Mouse (Mus musculus) neural tube, embryonic 13.5 days (tissue): ENCODE measurements around the gene Hsp90aa1. TPM values are rescaled to one million over a fixed set of nuclear protein-coding genes. Genes with fewer than 3 reads are reported as not detected.
"Not testable (repeated sequence)": the region's sequence is repeated elsewhere in the genome, so short reads cannot be mapped to it uniquely, and the experiment has no call there.

Experiments
- ATAC-seq: fragments of 200-750 bp; cut with Nextera tagmentation; 2 replicates; pipeline ENCODE4 v1.8.0; 2017; ENCODE audit warnings: low read depth, mild to moderate bottlenecking, moderate TSS enrichment, moderate library complexity
- H3K27ac ChIP-seq: fragments of 300-500 bp; sonication (generic); replicated peaks from 2 replicates; pipeline ENCODE4 v1.5.1; 2015; ENCODE audit warnings: moderate library complexity, mild to moderate bottlenecking, inconsistent platforms
- H3K27me3 ChIP-seq: fragments of 300-500 bp; sonication (generic); 2 replicates; pipeline ENCODE4 v1.6.1; 2015; ENCODE audit warnings: mild to moderate bottlenecking, inconsistent platforms
- H3K36me3 ChIP-seq: fragments of 300-500 bp; sonication (generic); 2 replicates; pipeline ENCODE4 v1.6.1; 2015; ENCODE audit warnings: mild to moderate bottlenecking, inconsistent platforms
- H3K4me1 ChIP-seq: fragments of 300-500 bp; sonication (generic); replicated peaks from 2 replicates; pipeline ENCODE4 v1.6.1; 2015; ENCODE audit warnings: inconsistent platforms
- H3K4me2 ChIP-seq: fragments of 300-500 bp; sonication (generic); 2 replicates; pipeline ENCODE4 v1.6.1; 2015; ENCODE audit warnings: inconsistent platforms, mild to moderate bottlenecking, moderate library complexity
- H3K4me3 ChIP-seq: fragments of 300-500 bp; sonication (generic); 2 replicates; pipeline ENCODE4 v1.5.1; 2015; ENCODE audit warnings: mild to moderate bottlenecking, inconsistent platforms
- H3K9ac ChIP-seq: fragments of 300-500 bp; sonication (generic); 2 replicates; pipeline ENCODE4 v1.6.1; 2015; ENCODE audit warnings: moderate library complexity, mild to moderate bottlenecking, inconsistent platforms
- H3K9me3 ChIP-seq: fragments of 300-500 bp; sonication (generic); 2 replicates; pipeline ENCODE4 v1.6.1; 2016; ENCODE audit warnings: inconsistent platforms
- WGBS: fragments of 180-500 bp; shearing (Covaris S2); methylation state at CpG from one replicate; pipeline ENCODE4 v1.1.7; 2015; 5-methylcytosine and 5-hydroxymethylcytosine counted together
- polyA plus RNA-seq: library from polyadenylated mRNA; unstranded; fragments of >200 nt; fragmentation: Nextera tagmentation; extraction: Ambion mirVana; gene quantifications from 2 replicates; pipeline ENCODE4 v1.2.1, GENCODE M21; 2015

Gene Hsp90aa1
- polyA plus RNA-seq, 1 experiment from 2014 or later = 1,439 TPM

DNA sequence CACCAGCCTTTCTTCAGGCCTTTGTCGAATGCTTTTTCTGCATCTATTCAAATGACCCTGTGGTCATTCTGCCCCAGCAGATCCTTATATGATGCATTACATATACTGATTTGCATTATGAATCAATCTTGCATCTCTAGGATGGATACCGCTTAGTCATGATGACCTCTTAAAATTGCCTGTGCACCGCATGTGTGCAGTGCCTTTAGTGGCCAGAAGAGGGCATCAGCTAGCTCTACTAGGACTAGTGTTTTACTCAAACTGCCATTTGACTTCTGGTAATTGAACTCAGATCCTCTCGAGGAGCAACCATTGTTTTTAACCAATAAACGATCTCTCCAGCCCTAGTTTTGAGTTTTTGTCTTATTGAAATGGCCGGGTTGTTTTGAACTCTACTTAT is 11.3 kb upstream of the Hsp90aa1 start:
- ATAC-seq = no peak
- Histone ChIP-seq H3K4me3 (no peak overlapping the region), H3K9me3 (no peaks in the 10 kb centered on the region), H3K27ac (no peak overlapping the region), H3K4me1 (no peaks in the 10 kb centered on the region), H3K9ac (no peak overlapping the region), H3K4me2 (no peak overlapping the region), H3K27me3 (no peaks in the 10 kb centered on the region), H3K36me3 (no peaks in the 10 kb centered on the region)
- 96% methylated on average over 6 of the region's 6 CpGs for WGBS

DNA sequence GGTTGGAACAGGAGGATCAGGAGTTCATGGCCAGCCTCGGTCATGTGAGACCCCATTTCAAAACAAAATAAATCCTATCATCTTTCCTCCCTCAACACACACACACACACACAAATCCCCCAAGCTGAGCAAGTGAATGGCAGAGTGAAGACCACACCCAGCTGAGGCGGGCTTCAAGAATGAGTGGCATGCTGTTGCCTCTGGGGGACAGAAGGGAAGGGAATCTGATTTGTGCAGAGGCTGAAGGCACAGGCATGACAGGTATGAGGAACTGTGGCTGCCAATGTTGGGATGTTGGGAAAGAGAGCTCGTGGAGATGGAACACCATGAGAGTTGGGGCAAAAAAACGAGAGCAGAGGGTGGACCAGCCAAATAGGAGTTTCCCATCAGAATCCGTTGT is 8.7 kb upstream of the Hsp90aa1 start:
- H3K4me3 ChIP-seq = no peak overlapping the region
- H3K27ac ChIP-seq = no peak overlapping the region
- 87% methylated on average over 5 of the region's 5 CpGs for WGBS
- no peaks in the 10 kb centered on the region for H3K36me3 ChIP-seq
- no peak for ATAC-seq
- H3K9me3 ChIP-seq = no peaks in the 10 kb centered on the region
- H3K4me1 ChIP-seq = peaks cover 15% of the 10 kb centered on the region
- H3K9ac ChIP-seq = no peak overlapping the region
- H3K4me2 ChIP-seq = no peak overlapping the region
- H3K27me3 ChIP-seq = no peaks in the 10 kb centered on the region

DNA sequence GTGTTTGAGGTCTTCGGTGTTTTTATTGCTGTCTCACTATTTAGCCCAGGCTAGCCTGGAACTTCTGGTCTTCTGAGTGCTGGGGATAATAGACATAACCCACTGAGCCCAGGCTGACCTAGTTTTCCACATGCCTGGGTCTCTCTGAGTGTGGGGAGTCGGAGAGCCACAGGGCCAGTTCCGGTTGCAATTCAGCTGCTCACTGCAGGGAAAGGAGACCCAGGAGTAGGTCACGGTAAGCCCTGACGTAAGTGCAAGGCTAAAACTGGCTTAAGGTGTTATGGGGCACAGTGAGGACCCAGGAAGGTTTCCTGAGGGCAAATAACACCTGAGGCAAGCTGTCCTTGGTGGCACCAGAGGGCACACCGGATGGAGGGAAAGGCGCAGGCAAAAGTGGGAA is 4.9 kb upstream of the Hsp90aa1 start:
- no peaks in the 10 kb centered on the region for H3K27me3 ChIP-seq
- H3K27ac ChIP-seq = no peak overlapping the region; the same call in 1 of the 2 replicates
- WGBS = 90% methylated on average over 7 of the region's 7 CpGs
- H3K4me1 ChIP-seq = peaks cover 21% of the 10 kb centered on the region
- no peaks in the 10 kb centered on the region for H3K9me3 ChIP-seq
- no peak for ATAC-seq
- no peaks in the 10 kb centered on the region for H3K36me3 ChIP-seq
- peak overlapping the region; percentile 56; the same call in 1 of the 2 replicates for H3K4me2 ChIP-seq
- H3K9ac ChIP-seq = no peak overlapping the region
- no peak overlapping the region for H3K4me3 ChIP-seq

GRCm38 (mm10) chr12:110706337-110707231 is 4.1 kb upstream of the Hsp90aa1 start:
- 2% methylated on average over 27 of the region's 27 CpGs for WGBS
- H3K36me3 ChIP-seq = no peaks in the 10 kb centered on the region
- peak overlapping the region; percentile 56 for H3K4me2 ChIP-seq
- H3K27me3 ChIP-seq = no peaks in the 10 kb centered on the region
- peak; percentile 86 for ATAC-seq
- no peaks in the 10 kb centered on the region for H3K9me3 ChIP-seq
- peak overlapping the region; percentile 72 for H3K27ac ChIP-seq
- peaks cover 21% of the 10 kb centered on the region for H3K4me1 ChIP-seq
- peak overlapping the region; percentile 51 for H3K9ac ChIP-seq
- peak overlapping the region; percentile 35 for H3K4me3 ChIP-seq

- H3K4me1 ChIP-seq = peaks cover 21% of the 10 kb centered on the region
- H3K4me3 ChIP-seq, H3K27me3 ChIP-seq, H3K27ac ChIP-seq, H3K9me3 ChIP-seq, H3K9ac ChIP-seq, ATAC-seq, H3K36me3 ChIP-seq, H3K4me2 ChIP-seq: not testable (repeated sequence)
- 92% methylated on average over 4 of the region's 4 CpGs for WGBS
Observed at GRCm38 (mm10) chr12:110705419-110705818, 2.9 kb upstream of the Hsp90aa1 start.

DNA sequence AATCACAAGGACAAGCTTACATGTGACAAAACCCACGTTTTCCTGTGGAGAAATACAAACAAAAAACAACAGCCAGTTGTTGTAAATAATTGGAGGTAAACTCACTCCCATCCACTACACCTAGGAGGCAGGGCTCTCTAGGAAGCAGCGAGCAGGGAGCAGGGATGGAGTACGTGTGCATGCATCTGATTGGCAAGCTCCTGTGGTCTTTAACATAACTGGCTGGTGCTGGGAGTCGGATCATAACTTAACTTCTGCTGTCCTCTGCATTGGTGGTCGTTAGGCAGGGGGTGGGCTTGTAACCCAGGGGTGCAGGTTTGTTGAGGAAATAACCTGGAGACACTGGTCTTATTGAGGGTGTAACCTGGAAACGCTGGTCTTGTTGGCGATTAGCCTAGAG is 1.2 kb upstream of the Hsp90aa1 start:
- 68% methylated on average over 7 of the region's 7 CpGs for WGBS
- ATAC-seq = no peak
- no peaks in the 10 kb centered on the region for H3K9me3 ChIP-seq
- no peaks in the 10 kb centered on the region for H3K36me3 ChIP-seq
- no peak overlapping the region for H3K4me3 ChIP-seq
- H3K4me1 ChIP-seq = peaks cover 21% of the 10 kb centered on the region
- H3K27ac ChIP-seq = no peak overlapping the region
- H3K4me2 ChIP-seq = no peak overlapping the region
- H3K27me3 ChIP-seq = no peaks in the 10 kb centered on the region
- no peak overlapping the region for H3K9ac ChIP-seq

DNA sequence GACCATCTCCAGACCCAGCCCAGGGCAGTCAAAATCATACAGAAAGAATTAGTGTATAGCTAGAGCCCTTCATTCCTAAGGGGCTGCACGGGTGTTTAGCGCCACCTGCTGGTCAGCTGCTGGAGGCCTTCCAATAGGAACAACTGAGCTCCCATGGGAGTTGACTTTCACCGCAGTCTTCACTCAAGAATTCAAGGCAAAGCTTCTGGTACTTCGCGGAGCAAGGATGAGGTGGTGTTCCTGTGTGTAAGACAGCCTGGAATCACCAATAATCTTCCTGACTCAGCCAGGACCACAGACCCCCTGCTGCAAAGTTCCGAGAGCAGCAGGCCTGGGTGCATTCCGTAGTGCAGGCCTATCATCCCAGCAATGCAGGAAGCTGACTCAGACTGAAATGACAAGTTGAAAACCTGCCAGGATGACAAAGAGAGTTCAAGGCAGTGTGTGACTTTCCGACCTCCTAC is 512 bp upstream of the Hsp90aa1 start:
- no peak overlapping the region for H3K9ac ChIP-seq
- H3K27ac ChIP-seq = no peak overlapping the region
- peaks cover 21% of the 10 kb centered on the region for H3K4me1 ChIP-seq
- H3K4me3 ChIP-seq = no peak overlapping the region
- H3K4me2 ChIP-seq = no peak overlapping the region
- 31% methylated on average over 8 of the region's 8 CpGs for WGBS
- peak; percentile 41; the same call in 1 of the 2 replicates for ATAC-seq
- H3K9me3 ChIP-seq = no peaks in the 10 kb centered on the region
- H3K27me3 ChIP-seq = no peaks in the 10 kb centered on the region
- no peaks in the 10 kb centered on the region for H3K36me3 ChIP-seq

- not testable (repeated sequence) for H3K36me3 ChIP-seq, H3K9ac ChIP-seq, H3K27me3 ChIP-seq, H3K9me3 ChIP-seq, H3K4me3 ChIP-seq, ATAC-seq, H3K4me2 ChIP-seq, H3K27ac ChIP-seq
- H3K4me1 ChIP-seq = peaks cover 12% of the 10 kb centered on the region
- 33% methylated on average over 2 of the region's 3 CpGs for WGBS
Observed at GRCm38 (mm10) chr12:110701363-110701762, 1.2 kb downstream of the Hsp90aa1 start.

DNA sequence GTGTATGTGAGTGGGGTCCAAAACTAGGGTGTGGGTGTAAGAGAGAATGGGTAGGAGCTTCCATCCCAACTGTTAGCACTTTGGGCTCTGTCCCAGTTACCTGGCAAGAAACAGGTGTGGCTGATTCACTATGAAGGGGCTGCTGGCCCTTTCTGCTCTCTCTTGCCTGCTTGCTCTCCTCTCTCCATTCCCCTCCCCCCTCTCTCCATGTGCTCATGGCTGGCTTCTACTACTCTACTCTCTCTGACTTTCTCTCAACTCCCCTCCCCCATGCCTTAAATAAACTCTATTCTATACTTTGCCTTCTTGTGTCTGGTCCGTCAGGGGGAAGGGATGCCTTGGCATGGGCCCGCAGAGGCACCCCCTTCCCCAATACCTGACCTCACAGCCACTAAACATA is 1.8 kb downstream of the Hsp90aa1 start:
- Histone ChIP-seq H3K27me3 (no peaks in the 10 kb centered on the region), H3K4me1 (peaks cover 6% of the 10 kb centered on the region), H3K9ac (no peak overlapping the region), H3K4me2 (no peak overlapping the region), H3K27ac (no peak overlapping the region), H3K4me3 (no peak overlapping the region), H3K9me3 (no peaks in the 10 kb centered on the region), H3K36me3 (no peaks in the 10 kb centered on the region)
- WGBS = 74% methylated on average over 2 of the region's 2 CpGs
- no peak for ATAC-seq

- 65% methylated on average over 2 of the region's 2 CpGs for WGBS
- peaks cover 13% of the 10 kb centered on the region for H3K4me1 ChIP-seq
- H3K36me3 ChIP-seq = peaks cover 7% of the 10 kb centered on the region
- H3K9ac ChIP-seq = 0 out of 2 replicates have a peak overlapping the region, but pooled peaks have one; percentile 8
- no peaks in the 10 kb centered on the region for H3K9me3 ChIP-seq
- H3K27me3 ChIP-seq = no peaks in the 10 kb centered on the region
- H3K27ac ChIP-seq = no peak overlapping the region
- ATAC-seq = no peak
- no peak overlapping the region for H3K4me3 ChIP-seq
- H3K4me2 ChIP-seq = no peak overlapping the region
Observed at GRCm38 (mm10) chr12:110699171-110699547, 3.4 kb downstream of the Hsp90aa1 start.

GRCm38 (mm10) chr12:110698523-110699170 is 3.9 kb downstream of the Hsp90aa1 start:
- peaks cover 17% of the 10 kb centered on the region for H3K4me1 ChIP-seq
- H3K4me2 ChIP-seq = no peak overlapping the region
- no peak for ATAC-seq
- no peaks in the 10 kb centered on the region for H3K27me3 ChIP-seq
- no peaks in the 10 kb centered on the region for H3K9me3 ChIP-seq
- peaks cover 12% of the 10 kb centered on the region for H3K36me3 ChIP-seq
- H3K4me3 ChIP-seq = no peak overlapping the region
- H3K27ac ChIP-seq = no peak overlapping the region
- H3K9ac ChIP-seq = 0 out of 2 replicates have a peak overlapping the region, but pooled peaks have one; percentile 8
- WGBS = 43% methylated on average over 15 of the region's 15 CpGs

- Histone ChIP-seq H3K4me3 (no peak overlapping the region), H3K9ac (no peak overlapping the region), H3K4me1 (peaks cover 21% of the 10 kb centered on the region), H3K27me3 (no peaks in the 10 kb centered on the region), H3K27ac (no peak overlapping the region), H3K4me2 (no peak overlapping the region), H3K9me3 (no peaks in the 10 kb centered on the region), H3K36me3 (peaks cover 16% of the 10 kb centered on the region)
- WGBS = 82% methylated on average over 1 of the region's 1 CpGs
- ATAC-seq = no peak
Observed at GRCm38 (mm10) chr12:110698080-110698479, 4.4 kb downstream of the Hsp90aa1 start.
